Mouse (Mus musculus) megakaryocyte, embryonic 14.5 days (primary cell): ENCODE results near the gene Lsm14b. TPM values are rescaled to one million over a fixed set of nuclear protein-coding genes. Genes with fewer than 3 reads are reported as not detected.
A peak's percentile ranks its signal among the peaks of the same experiment; 100 is the strongest.

Source experiments
- H3K27me3 ChIP-seq: replicated peaks from 2 replicates; pipeline ENCODE3; 2012; ENCODE audit warnings: inconsistent platforms
- H3K36me3 ChIP-seq: replicated peaks from 2 replicates; pipeline ENCODE3; 2012; ENCODE audit warnings: low read length, inconsistent platforms, mixed read lengths
- H3K4me1 ChIP-seq: 2 replicates; pipeline ENCODE4 v1.6.1; 2012; ENCODE audit warnings: inconsistent platforms
- H3K4me3 ChIP-seq: replicated peaks from 2 replicates; pipeline ENCODE3; 2012; ENCODE audit warnings: moderate library complexity, mild to moderate bottlenecking, inconsistent platforms
- H3K9me3 ChIP-seq: 2 replicates; pipeline ENCODE4 v1.6.1; 2012; ENCODE audit warnings: inconsistent platforms
- FLI1 ChIP-seq: IDR thresholded peaks from 2 replicates; pipeline ENCODE4 v1.6.1; 2012; ENCODE audit warnings: low read length, inconsistent platforms, mixed read lengths
- GATA1 ChIP-seq: IDR thresholded peaks from 3 replicates; pipeline ENCODE4 v1.6.1; 2012; ENCODE audit warnings: mixed read lengths, low read length, inconsistent platforms, borderline replicate concordance
- polyA plus RNA-seq: library from polyadenylated mRNA; stranded (reverse); fragments of >175 nt; gene quantifications from 2 replicates; pipeline ENCODE4 v1.2.3, GENCODE M21; 2012; ENCODE audit warnings: low replicate concordance; ENCODE audit not compliant: insufficient read depth

Lsm14b gene
- polyA plus RNA-seq, 1 experiment: 17.3 TPM

DNA sequence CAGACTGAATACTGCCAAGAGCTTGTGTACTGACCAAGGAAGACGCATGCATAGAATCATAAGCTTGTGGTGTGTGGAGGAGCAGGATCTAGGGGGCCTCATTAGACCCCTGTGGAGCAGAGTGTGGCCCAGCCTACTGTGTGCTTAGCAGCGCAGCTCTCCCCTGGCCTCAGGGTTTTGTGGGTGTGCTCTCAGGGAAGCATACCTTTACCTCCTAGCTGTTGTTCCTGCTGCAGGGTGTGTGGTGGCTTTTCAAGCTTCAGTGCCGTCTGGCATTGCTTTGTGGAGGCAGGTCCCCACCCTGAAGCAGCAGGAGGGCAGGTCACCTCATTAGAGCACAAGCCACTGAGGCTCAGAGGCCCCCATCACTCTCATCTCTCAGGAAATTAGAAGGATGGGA is 52.8 kb downstream of the Lsm14b start:
- peaks cover 77% of the 10 kb centered on the region for H3K36me3 ChIP-seq
- H3K9me3 ChIP-seq: no peaks in the 10 kb centered on the region
- peaks cover 42% of the 10 kb centered on the region for H3K4me1 ChIP-seq
- H3K27me3 ChIP-seq: no peaks in the 10 kb centered on the region
- no peak for TF ChIP-seq GATA1
- TF ChIP-seq FLI1: no peak
- H3K4me3 ChIP-seq: no peak overlapping the region

DNA sequence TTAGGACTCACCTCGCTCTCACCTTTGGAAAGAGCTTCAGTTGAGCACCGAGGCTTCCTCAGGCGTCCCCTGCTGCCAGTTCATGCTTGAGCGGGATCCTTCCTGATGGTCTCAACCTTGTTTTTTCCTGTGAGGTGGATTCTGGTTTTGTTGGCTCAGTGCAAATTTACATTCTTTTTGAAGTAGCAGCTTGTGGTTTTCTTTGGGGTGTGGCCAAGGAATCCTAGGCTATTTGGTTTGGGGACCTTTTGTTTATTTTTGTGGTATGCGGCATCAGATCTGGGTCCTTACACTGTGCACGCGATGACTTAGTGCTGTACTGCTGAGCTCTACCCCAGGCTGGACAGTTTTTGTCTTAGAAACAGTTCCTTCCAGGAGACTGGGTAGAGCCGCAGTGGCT is 55.9 kb downstream of the Lsm14b start:
- Histone ChIP-seq H3K9me3 (no peaks in the 10 kb centered on the region), H3K27me3 (no peaks in the 10 kb centered on the region), H3K36me3 (peaks cover 77% of the 10 kb centered on the region), H3K4me3 (no peak overlapping the region), H3K4me1 (peaks cover 60% of the 10 kb centered on the region)
- TF ChIP-seq FLI1: no peak
- no peak for TF ChIP-seq GATA1

DNA sequence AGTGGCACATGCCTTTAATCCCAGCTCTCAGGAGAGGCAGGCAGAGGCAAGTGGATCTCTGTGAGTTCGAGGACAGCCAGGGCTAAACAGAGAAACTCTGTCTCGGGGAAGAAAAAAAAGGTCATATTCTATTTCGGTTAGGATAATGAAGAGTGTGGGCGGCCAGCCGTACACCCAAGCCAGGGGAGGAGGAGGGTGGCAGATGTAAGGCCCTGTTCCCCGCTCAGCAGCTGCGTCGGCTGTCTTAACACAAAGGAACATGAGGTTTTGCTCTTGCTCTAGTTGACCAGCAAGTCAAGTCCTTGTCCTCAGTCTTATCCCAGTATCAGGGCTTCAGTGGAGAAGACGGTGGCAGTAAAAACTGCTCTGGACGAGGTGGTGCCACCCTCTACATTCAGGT is 58.3 kb downstream of the Lsm14b start:
- Histone ChIP-seq H3K4me1 (peaks cover 59% of the 10 kb centered on the region), H3K36me3 (peaks cover 83% of the 10 kb centered on the region)

DNA sequence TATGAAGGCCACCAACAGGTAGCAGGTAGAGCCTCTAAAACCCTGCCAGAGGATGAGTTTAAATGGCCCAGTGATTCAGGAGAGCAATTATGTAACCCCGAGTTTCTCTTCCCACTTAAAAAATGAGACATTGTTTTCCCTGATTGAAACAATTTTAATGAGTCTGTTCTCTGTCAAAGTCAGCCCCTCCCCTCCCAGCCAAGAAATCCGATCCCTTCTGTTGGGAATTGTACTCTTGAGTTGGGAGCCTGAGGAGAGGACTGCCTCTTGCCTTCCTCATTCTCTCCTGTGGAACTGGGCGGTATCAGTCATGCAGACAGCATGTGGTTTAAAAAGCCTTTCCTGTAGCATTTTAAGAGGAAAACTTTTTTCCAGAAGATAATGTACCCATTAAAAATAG is 59.8 kb downstream of the Lsm14b start:
- peaks cover 69% of the 10 kb centered on the region for H3K36me3 ChIP-seq
- H3K4me1 ChIP-seq: peaks cover 59% of the 10 kb centered on the region
- peaks cover 17% of the 10 kb centered on the region for H3K27me3 ChIP-seq
- TF ChIP-seq GATA1: no peak
- TF ChIP-seq FLI1: no peak
- peaks cover 9% of the 10 kb centered on the region for H3K9me3 ChIP-seq
- peak overlapping the region; percentile 20 for H3K4me3 ChIP-seq

More for the DNA sequence above, 58.3 kb downstream of the Lsm14b start:
- H3K4me3 ChIP-seq: no peak overlapping the region
- TF ChIP-seq GATA1 (no peak), FLI1 (no peak)
- peaks cover 2% of the 10 kb centered on the region for H3K27me3 ChIP-seq
- peaks cover 9% of the 10 kb centered on the region for H3K9me3 ChIP-seq

Other genes with a start within 250 kb of the Lsm14b start
- gene Taf4, start 48.3 kb upstream of the Lsm14b start, polyA plus RNA-seq: 9.1 and 14.6 TPM in 2 replicates
- 52.5 and 97.9 TPM in 2 replicates for gene Psma7, start 17.4 kb downstream of the Lsm14b start, polyA plus RNA-seq
- gene Ss18l1, start 17.5 kb downstream of the Lsm14b start, polyA plus RNA-seq: 0.54 and 0.75 TPM in 2 replicates
- 2.3 and 13.9 TPM in 2 replicates for gene Mtg2, start 45.6 kb downstream of the Lsm14b start, polyA plus RNA-seq
- gene Hrh3, start 79.5 kb downstream of the Lsm14b start, polyA plus RNA-seq: not detected in 2 replicates
- gene Osbpl2, start 94.3 kb downstream of the Lsm14b start, polyA plus RNA-seq: 6.4 and 18.4 TPM in 2 replicates
- 509 and 1,399 TPM in 2 replicates for gene Adrm1, start 146.5 kb downstream of the Lsm14b start, polyA plus RNA-seq
- gene Lama5, start 200.9 kb downstream of the Lsm14b start, polyA plus RNA-seq: 0.23 and 3.4 TPM in 2 replicates
- 99.7 and 1,213 TPM in 2 replicates for gene Rps21, start 232.4 kb downstream of the Lsm14b start, polyA plus RNA-seq
- 8.4 and 46.3 TPM in 2 replicates for gene Cables2, start 248.5 kb downstream of the Lsm14b start, polyA plus RNA-seq